Mouse (Mus musculus) gastrocnemius, adult 18-20 months (tissue): ENCODE data around the gene Nav2. TPM values are rescaled to one million over a fixed set of nuclear protein-coding genes. Genes with fewer than 3 reads are reported as not detected.
A peak's percentile ranks its signal among the peaks of the same experiment; 100 is the strongest.

ENCODE experiments used
- DNase-seq: peaks from one replicate; pipeline ENCODE4 v3.0.0; 2021; ENCODE audit warnings: low spot score
- total RNA-seq, 2 experiments: library from RNA; stranded (reverse); gene quantifications; 2 replicates each; pipeline ENCODE4 v1.2.3; 2021

Nav2 gene
- total RNA-seq, 2 experiments from 2014 or later: 35.3 to 35.4 TPM

DNA sequence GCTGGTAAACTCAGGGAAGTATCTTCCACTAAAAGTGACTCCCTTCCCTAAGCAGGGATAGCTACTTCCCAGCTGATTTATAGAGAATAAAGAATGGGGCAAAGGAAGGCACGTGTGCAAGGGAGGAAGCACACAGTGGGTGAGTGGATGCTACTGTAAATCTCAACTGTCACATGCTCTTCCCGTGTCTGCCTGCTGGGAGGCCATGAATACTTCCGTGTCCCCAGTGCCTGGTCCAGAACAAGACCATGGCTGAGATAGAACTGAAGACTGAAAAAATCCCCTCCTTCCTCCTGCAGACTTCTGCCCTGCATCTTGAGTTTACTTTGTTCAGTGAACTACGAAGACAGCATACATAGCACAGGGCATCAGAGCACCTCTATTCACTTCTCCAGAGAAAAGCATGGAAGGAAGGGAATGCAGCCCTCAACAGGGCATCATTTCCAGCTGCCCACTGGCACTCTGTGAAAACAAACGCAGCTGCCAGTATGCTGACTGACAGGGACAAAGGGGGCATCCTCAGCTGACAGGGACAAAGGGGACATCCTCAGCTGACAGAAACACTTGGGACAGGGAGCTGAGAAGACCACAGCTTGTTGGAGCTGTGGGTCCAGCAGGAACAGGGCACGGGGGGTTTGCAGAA, 138.0 kb downstream of the Nav2 start:
- DNase-seq: no peak

DNA sequence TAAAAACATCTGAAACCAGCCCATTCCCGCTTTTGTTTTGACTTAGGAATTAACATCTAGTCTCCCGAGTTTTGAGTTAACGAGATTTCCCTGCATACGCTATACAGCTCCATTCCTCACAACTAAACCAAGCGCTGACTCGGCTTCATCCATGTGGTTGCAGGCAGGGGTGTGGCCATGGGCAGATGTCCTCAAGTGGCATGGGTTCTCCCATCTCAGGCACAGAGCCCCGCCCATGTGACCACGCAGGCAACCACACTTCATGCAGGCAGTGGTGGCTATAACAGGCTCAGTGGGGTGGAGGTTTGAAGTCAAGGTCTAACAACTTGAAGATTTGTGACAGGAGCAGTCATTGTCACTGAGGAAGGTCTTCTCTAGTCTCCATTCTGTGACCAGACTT, 138.8 kb downstream of the Nav2 start:
- DNase-seq: no peak

GRCm38 (mm10) chr7:49052871-49053618, 144.5 kb downstream of the Nav2 start:
- DNase-seq: no peak

DNA sequence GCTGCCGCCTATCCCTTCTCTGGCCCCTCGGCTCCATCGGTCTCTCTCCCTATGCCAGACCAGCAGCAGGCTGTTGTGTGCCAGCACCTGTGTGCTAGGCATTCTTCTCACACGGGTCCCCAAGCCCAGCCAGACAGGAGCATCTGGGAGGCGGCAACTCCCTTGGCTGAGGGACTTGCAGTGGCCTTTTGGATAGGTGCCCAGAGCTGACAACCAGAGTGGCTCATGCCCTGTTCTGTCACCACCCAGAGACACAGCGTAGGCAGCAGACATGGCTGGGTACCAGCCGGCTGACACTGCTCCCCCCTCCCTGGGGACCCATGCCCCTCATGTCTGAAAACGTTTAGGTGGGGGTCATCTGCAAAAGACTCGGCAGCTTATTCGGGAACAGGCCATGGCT, 146.8 kb downstream of the Nav2 start:
- DNase-seq: no peak

- no peak for DNase-seq
Measured at GRCm38 (mm10) chr7:49058304-49059012, 149.9 kb downstream of the Nav2 start.

GRCm38 (mm10) chr7:49064792-49065521, 156.4 kb downstream of the Nav2 start:
- no peak for DNase-seq

- DNase-seq: no peak
Measured at GRCm38 (mm10) chr7:49065621-49066475, 157.3 kb downstream of the Nav2 start.

- DNase-seq: no peak
Measured at GRCm38 (mm10) chr7:49066828-49067227, 158.3 kb downstream of the Nav2 start.

- DNase-seq: no peak
Measured at GRCm38 (mm10) chr7:49069396-49069961, 161.0 kb downstream of the Nav2 start.

DNA sequence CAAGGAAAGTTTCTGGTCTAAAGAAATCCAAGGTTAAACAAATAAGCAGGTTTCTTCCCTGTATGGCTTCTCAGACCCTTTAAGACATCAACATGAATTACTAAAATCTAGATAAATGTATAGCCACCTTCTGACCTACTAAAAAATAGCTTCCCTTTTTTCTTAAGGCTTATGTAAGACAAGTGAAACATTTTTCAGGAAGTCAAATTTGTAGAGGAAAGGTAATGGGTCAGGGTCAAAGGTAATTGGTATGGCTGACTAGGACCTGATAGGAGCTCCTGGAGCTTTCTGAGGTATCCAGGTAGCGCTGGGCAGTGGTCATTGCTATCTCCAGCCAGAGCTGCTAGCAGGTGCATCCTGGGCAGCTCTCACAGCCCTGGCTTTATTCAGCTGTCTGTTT, 162.1 kb downstream of the Nav2 start:
- no peak for DNase-seq

DNA sequence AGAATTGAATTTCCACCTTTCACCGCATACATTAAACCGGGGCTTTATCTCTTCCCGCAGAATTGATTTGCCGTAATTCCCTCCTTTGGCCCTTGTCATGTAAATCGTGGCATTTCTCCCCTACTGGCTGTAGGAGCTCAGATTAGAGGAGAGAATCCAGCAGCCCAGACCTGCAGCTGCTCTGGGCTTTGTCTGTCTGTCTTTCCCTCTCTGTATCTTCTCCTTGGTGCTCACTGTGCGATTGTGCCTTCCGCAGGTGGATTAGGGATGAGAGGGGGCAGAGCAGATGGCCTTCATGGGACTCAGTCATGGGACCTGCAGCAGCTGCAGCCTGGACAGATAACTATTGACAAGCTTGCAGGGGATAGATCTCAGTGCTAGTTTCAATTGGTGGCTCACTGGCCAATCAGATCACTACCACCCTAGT, 162.6 kb downstream of the Nav2 start:
- no peak for DNase-seq

- no peak for DNase-seq
Measured at GRCm38 (mm10) chr7:49075333-49075934, 166.9 kb downstream of the Nav2 start.

- no peak for DNase-seq
Measured at GRCm38 (mm10) chr7:49076283-49076694, 167.8 kb downstream of the Nav2 start.

DNA sequence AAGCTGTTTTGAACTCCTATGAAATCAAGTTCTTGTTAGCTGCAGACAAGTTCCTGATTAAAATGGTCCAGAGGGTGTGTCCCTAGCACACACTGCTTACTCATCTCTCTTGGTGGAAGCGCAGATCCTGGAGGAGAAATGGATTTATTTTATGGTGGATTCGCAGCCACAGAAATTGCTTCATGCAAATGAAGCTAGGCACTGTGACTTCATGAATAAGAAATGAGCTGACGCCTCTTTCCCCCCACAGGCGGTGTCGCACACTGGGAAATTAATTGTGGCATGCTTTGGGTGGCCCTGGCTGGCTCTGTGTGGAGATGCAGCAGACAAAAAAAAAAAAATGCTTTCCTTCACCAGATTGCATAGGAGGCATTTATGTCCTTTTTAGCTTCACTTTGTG, 170.4 kb downstream of the Nav2 start:
- DNase-seq: no peak

DNA sequence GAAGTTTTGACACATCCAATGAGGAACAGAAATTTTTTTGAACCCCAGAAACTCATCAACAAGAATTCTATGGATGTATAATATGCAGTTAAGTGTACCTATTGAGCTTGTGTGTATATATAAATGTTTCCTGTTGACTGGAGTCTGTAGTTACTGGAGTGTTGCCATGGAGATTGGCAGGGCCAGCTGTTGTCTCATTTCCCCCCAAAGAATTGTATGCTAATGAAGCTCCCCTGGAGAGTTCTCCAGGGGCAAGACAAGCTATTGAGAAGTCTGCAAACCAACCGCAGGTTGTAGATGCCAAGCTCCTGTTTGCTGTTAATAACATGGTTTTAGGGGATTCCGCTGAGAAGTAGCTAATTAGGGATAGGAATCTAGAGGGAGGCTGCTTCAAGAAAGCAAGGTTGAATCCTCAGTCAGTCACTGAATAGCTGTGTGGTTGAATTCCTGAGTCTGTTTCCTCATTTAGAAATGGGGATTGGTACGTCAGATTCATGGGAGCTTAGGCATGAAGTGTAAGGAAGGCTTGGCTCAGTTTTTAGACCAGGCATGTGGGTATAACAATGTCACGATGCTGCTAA, 174.2 kb downstream of the Nav2 start:
- DNase-seq: no peak

GRCm38 (mm10) chr7:49084768-49085167, 176.3 kb downstream of the Nav2 start:
- no peak for DNase-seq

DNA sequence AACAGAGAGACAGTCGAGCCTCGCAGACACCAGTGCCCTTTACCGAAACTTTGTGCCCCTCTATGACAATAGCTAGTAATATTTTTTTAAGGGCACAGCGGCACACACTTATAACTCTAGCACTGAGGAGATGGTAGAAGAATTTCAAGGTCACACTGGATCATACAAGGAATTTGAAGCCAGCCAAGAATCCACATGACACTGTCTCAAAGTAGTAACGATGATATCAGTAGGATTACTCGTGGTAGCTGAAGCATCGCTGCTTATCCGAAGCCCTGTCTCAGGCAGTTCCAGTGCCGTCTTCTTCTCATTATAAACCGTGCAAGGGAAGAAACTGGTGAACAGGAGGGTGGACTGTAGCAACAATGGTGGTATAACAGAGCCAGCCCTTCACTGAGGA, 177.2 kb downstream of the Nav2 start:
- DNase-seq: no peak

- no peak for DNase-seq
Measured at GRCm38 (mm10) chr7:49087154-49087553, 178.6 kb downstream of the Nav2 start.

- DNase-seq: peak; percentile 5
Measured at GRCm38 (mm10) chr7:49088198-49088912, 179.8 kb downstream of the Nav2 start.
